Mouse (Mus musculus) lung, embryonic 16.5 days (tissue): ENCODE measurements around the gene Sema4g. TPM values are rescaled to one million over a fixed set of nuclear protein-coding genes. Genes with fewer than 3 reads are reported as not detected.

ENCODE experiments used
- ATAC-seq: fragments of 200-750 bp; cut with Nextera tagmentation; 2 replicates; pipeline ENCODE4 v1.8.0; 2017; ENCODE audit warnings: low read depth, mild to moderate bottlenecking, moderate library complexity
- H3K27ac ChIP-seq: fragments of 300-500 bp; sonication (generic); 2 replicates; pipeline ENCODE4 v1.5.1; 2014; ENCODE audit warnings: mild to moderate bottlenecking, control low read depth, low read length
- H3K27me3 ChIP-seq: fragments of 300-500 bp; sonication (generic); 2 replicates; pipeline ENCODE4 v1.6.1; 2014; ENCODE audit warnings: low read depth, low read length, mixed read lengths; ENCODE audit not compliant: control insufficient read depth, insufficient read depth
- H3K36me3 ChIP-seq: fragments of 300-500 bp; sonication (generic); 2 replicates; pipeline ENCODE4 v1.6.1; 2014; ENCODE audit warnings: low read length; ENCODE audit not compliant: control insufficient read depth, insufficient read depth
- H3K4me1 ChIP-seq: fragments of 300-500 bp; sonication (generic); replicated peaks from 2 replicates; pipeline ENCODE4 v1.6.1; 2014; ENCODE audit warnings: low read length, mixed read lengths; ENCODE audit not compliant: control insufficient read depth, insufficient read depth
- H3K4me2 ChIP-seq: fragments of 300-500 bp; sonication (generic); 2 replicates; pipeline ENCODE4 v1.6.1; 2014; ENCODE audit warnings: low read depth, low read length, control low read depth
- H3K4me3 ChIP-seq: fragments of 300-500 bp; sonication (generic); 2 replicates; pipeline ENCODE4 v1.5.1; 2014; ENCODE audit warnings: mild to moderate bottlenecking, low read length, control low read depth
- H3K9ac ChIP-seq: fragments of 300-500 bp; sonication (generic); 2 replicates; pipeline ENCODE4 v1.6.1; 2014; ENCODE audit warnings: low read length, control low read depth
- H3K9me3 ChIP-seq: fragments of 300-500 bp; sonication (generic); 2 replicates; pipeline ENCODE4 v1.6.1; 2016; ENCODE audit warnings: low read length; ENCODE audit not compliant: control insufficient read depth
- WGBS: fragments of 180-500 bp; shearing (Covaris S2); extraction: QIAGEN DNeasy Blood & Tissue Kit; methylation state at CpG from one replicate; pipeline ENCODE4 v1.1.7; 2014; 5-methylcytosine and 5-hydroxymethylcytosine counted together
- polyA plus RNA-seq: library from polyadenylated mRNA; unstranded; fragments of >200 nt; fragmentation: Nextera tagmentation; extraction: Ambion mirVana; gene quantifications from 2 replicates; pipeline ENCODE4 v1.2.1, GENCODE M21; 2015

The Sema4g gene
- 1.3 and 1.6 TPM in 2 replicates for polyA plus RNA-seq

- Histone ChIP-seq H3K4me1 (peaks cover 23% of the 10 kb centered on the region), H3K27ac (no peak within 1 kb of the TSS)
Observed at GRCm38 (mm10) chr19:44988831-44989566, at the start of gene Sema4g. Gene Sema4g, plus strand, starts transcription at chr19:44989101.

GRCm38 (mm10) chr19:44959633-44960032 is 29.3 kb upstream of the Sema4g start:
- Histone ChIP-seq H3K4me2 (no peak overlapping the region), H3K27me3 (no peaks in the 10 kb centered on the region), H3K4me3 (no peak overlapping the region), H3K4me1 (no peaks in the 10 kb centered on the region), H3K36me3 (peaks cover 55% of the 10 kb centered on the region), H3K9me3 (no peaks in the 10 kb centered on the region), H3K27ac (no peak overlapping the region), H3K9ac (no peak overlapping the region)
- ATAC-seq: no peak
- 98% methylated on average over 2 of the region's 2 CpGs for WGBS

More at GRCm38 (mm10) chr19:44988831-44989566, at the start of gene Sema4g:
- peak within 1 kb of the TSS; percentile 69 for H3K4me3 ChIP-seq
- WGBS: under 1% methylated on average over 41 of the region's 58 CpGs
- peak; percentile 75 for ATAC-seq
- peak within 1 kb of the TSS; percentile 100 for H3K4me2 ChIP-seq
- no peaks in the 10 kb centered on the region for H3K36me3 ChIP-seq
- H3K9me3 ChIP-seq: no peaks in the 10 kb centered on the region
- peak within 1 kb of the TSS; percentile 77 for H3K9ac ChIP-seq
- H3K27me3 ChIP-seq: no peaks in the 10 kb centered on the region

- Histone ChIP-seq H3K9ac (no peak overlapping the region), H3K36me3 (peaks cover 64% of the 10 kb centered on the region), H3K27me3 (no peaks in the 10 kb centered on the region), H3K9me3 (no peaks in the 10 kb centered on the region), H3K4me2 (no peak overlapping the region), H3K4me1 (no peaks in the 10 kb centered on the region), H3K27ac (no peak overlapping the region), H3K4me3 (no peak overlapping the region)
- ATAC-seq: no peak
- 94% methylated on average over 1 of the region's 1 CpGs for WGBS
Observed at GRCm38 (mm10) chr19:44965978-44966377, 22.9 kb upstream of the Sema4g start.

GRCm38 (mm10) chr19:44968329-44968728 is 20.6 kb upstream of the Sema4g start:
- H3K36me3 ChIP-seq: peaks cover 67% of the 10 kb centered on the region
- no peak for ATAC-seq
- H3K9ac ChIP-seq: no peak overlapping the region
- H3K27ac ChIP-seq: no peak overlapping the region
- no peaks in the 10 kb centered on the region for H3K4me1 ChIP-seq
- no peaks in the 10 kb centered on the region for H3K27me3 ChIP-seq
- H3K4me3 ChIP-seq: no peak overlapping the region
- no peaks in the 10 kb centered on the region for H3K9me3 ChIP-seq
- no peak overlapping the region for H3K4me2 ChIP-seq
- 76% methylated on average over 3 of the region's 3 CpGs for WGBS

- WGBS: 71% methylated on average over 6 of the region's 6 CpGs
- Histone ChIP-seq H3K27me3 (no peaks in the 10 kb centered on the region), H3K4me1 (no peaks in the 10 kb centered on the region), H3K36me3 (peaks cover 74% of the 10 kb centered on the region), H3K4me3 (no peak overlapping the region), H3K9ac (no peak overlapping the region), H3K9me3 (no peaks in the 10 kb centered on the region), H3K4me2 (no peak overlapping the region), H3K27ac (no peak overlapping the region)
- ATAC-seq: no peak
Observed at GRCm38 (mm10) chr19:44976636-44977035, 12.3 kb upstream of the Sema4g start.

GRCm38 (mm10) chr19:44977148-44977547 is 11.8 kb upstream of the Sema4g start:
- H3K27ac ChIP-seq: no peak overlapping the region
- no peaks in the 10 kb centered on the region for H3K4me1 ChIP-seq
- no peak overlapping the region for H3K4me2 ChIP-seq
- no peak overlapping the region for H3K4me3 ChIP-seq
- H3K27me3 ChIP-seq: no peaks in the 10 kb centered on the region
- 79% methylated on average over 6 of the region's 6 CpGs for WGBS
- ATAC-seq: no peak
- no peaks in the 10 kb centered on the region for H3K9me3 ChIP-seq
- H3K9ac ChIP-seq: no peak overlapping the region
- H3K36me3 ChIP-seq: peaks cover 76% of the 10 kb centered on the region

GRCm38 (mm10) chr19:44980787-44981186 is 8.1 kb upstream of the Sema4g start:
- Histone ChIP-seq H3K27me3 (no peaks in the 10 kb centered on the region), H3K4me1 (no peaks in the 10 kb centered on the region), H3K36me3 (peaks cover 49% of the 10 kb centered on the region), H3K4me3 (no peak overlapping the region), H3K4me2 (no peak overlapping the region), H3K27ac (no peak overlapping the region), H3K9ac (no peak overlapping the region), H3K9me3 (no peaks in the 10 kb centered on the region)
- 65% methylated on average over 2 of the region's 2 CpGs for WGBS
- no peak for ATAC-seq

- no peaks in the 10 kb centered on the region for H3K9me3 ChIP-seq
- no peak for ATAC-seq
- H3K4me2 ChIP-seq: no peak overlapping the region
- no peaks in the 10 kb centered on the region for H3K4me1 ChIP-seq
- 70% methylated on average over 7 of the region's 7 CpGs for WGBS
- peaks cover 31% of the 10 kb centered on the region for H3K36me3 ChIP-seq
- H3K9ac ChIP-seq: no peak overlapping the region
- no peak overlapping the region for H3K4me3 ChIP-seq
- no peak overlapping the region for H3K27ac ChIP-seq
- H3K27me3 ChIP-seq: no peaks in the 10 kb centered on the region
Observed at GRCm38 (mm10) chr19:44982477-44983115, 6.3 kb upstream of the Sema4g start.

- Histone ChIP-seq H3K9me3 (no peaks in the 10 kb centered on the region), H3K4me2 (no peak overlapping the region), H3K27me3 (no peaks in the 10 kb centered on the region), H3K4me3 (no peak overlapping the region), H3K27ac (no peak overlapping the region), H3K9ac (no peak overlapping the region), H3K4me1 (peaks cover 1% of the 10 kb centered on the region), H3K36me3 (peaks cover 24% of the 10 kb centered on the region)
- WGBS: 87% methylated on average over 6 of the region's 6 CpGs
- no peak for ATAC-seq
Observed at GRCm38 (mm10) chr19:44983366-44983765, 5.5 kb upstream of the Sema4g start.
